Mouse (Mus musculus): ENCODE data around the gene Psmd1.

Psmd1 gene

GRCm38 (mm10) chr1:86062523-86062922 is 1.7 kb upstream of the Psmd1 start:
- no peak for DNase-seq

GRCm38 (mm10) chr1:86076565-86076964 is 12.4 kb downstream of the Psmd1 start:
- no peak for DNase-seq

DNA sequence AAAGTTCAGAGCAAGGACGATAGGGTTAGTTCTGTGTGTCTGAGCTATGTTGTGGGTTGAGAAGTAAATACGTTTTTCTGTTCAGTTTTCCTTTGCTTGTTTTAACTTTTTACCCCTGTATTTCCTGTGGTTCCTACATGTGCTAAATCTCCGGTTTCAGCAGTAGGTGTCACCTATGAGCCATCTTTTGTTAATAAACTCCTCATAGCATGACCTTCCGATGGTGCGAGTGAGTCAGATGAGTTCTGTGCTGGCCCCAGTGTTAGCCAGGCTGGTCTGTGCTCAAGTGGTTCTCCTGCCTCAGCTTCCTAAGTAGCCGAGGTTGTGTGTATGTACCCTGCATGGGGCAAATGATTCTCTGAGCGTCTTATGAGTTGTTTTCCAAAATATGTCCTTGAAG is 30.2 kb downstream of the Psmd1 start:
- DNase-seq = no peak

DNA sequence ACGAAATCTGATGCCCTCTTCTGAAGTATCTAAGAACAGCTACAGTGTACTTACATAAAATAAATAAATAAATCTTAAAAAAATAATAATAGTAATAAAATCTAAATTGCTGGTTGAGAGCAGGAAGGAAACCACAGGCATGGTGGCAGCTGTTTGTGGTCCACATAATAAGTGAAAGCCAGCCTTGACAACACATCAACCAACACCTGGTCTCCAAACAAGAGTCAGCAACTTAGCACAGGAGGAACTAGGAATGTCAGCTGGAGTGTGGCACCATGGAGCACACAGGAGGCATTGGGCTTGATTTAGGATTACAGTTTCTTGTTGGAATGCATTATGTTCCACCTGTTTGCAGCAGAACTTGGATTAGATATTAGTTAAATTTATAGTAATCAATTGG is 40.9 kb downstream of the Psmd1 start:
- DNase-seq = no peak

- DNase-seq = no peak
Measured at GRCm38 (mm10) chr1:86111779-86112178, 47.6 kb downstream of the Psmd1 start, which contains the start of gene Htr2b. Htr2b (minus strand) TSS chr1:86111970.

- no peak for DNase-seq
Measured at GRCm38 (mm10) chr1:86114141-86114540, 50.0 kb downstream of the Psmd1 start.

DNA sequence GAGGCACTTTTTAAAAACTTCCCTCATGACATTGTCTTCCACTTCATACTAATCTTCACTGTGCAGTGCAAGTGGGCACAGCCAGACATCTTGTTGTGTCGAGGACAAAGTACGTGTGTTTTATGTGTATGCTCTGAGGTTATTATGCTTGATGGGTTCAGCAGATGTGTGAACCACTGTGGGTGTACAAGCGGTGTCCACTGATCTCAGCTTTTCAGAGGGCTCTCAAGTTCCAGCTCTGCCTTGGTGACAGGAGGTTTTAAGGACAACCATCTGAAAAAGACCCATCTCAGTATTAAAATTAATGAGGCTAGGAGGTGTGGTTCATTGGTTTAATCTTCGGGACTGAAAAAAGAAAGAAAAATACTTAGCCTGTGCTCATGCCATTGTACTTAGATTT is 55.4 kb downstream of the Psmd1 start:
- no peak for DNase-seq

- DNase-seq = no peak
Measured at GRCm38 (mm10) chr1:86126036-86126435, 61.8 kb downstream of the Psmd1 start.

DNA sequence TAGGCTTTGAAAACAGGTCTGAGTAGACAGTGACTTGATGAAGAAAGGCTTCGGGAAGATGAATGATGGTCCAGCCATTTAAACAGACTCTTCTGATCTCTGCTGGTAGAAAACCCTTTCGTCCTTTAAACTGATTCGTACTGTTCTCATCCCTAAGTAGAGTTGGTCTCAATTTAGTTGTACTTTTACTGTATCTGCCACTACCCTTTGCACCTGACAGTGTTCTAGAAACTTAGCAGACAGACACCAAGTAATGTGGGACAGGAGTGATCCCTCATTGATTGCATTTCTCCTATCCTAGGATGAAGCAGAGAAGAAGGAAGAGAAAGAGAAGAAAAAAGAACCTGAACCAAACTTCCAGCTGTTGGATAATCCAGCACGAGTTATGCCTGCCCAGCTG is 69.2 kb downstream of the Psmd1 start, which contains the start of gene Gm21972:
Gene Gm21972, plus strand, starts transcription at position 301 of the 400 bp plus-strand sequence.
- no peak for DNase-seq

DNA sequence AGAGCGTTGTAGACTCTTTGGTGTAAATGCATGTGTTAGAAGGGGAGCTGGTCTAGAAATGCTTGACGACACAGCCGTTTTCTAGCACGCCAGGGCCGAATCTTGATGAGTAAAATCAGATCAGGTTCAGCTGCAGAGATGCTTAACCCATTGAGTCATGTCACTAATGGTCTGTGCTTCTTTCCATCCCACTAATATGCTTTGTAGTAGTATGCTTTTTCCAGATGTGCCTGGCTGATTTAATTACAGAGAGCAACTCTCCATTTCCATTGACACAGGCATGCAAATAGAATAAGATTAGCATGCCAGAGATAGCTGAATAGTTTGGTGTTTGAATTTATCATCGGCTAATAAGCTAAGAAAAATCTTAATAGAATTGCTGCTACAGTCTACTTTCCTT is 71.1 kb downstream of the Psmd1 start:
- no peak for DNase-seq

DNA sequence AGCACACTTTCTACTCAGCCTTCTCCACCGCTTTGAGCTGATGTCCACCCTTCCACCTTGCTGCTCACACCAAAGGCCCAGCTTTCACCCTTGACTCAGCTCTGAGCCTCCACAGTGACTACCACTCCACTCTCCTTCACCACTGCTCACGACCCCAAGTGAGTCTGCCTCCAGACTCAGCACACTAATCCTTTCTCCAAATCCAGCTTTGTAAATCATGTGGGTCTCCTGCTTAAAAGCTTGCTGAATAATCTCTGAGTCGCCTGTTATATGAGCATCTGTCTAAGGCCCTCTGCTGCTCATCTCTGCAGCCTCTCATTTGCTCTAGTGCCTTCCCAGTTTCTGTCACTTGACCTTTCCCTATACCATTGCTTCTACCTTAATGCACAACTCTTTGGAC is 76.9 kb downstream of the Psmd1 start:
- DNase-seq = no peak

DNA sequence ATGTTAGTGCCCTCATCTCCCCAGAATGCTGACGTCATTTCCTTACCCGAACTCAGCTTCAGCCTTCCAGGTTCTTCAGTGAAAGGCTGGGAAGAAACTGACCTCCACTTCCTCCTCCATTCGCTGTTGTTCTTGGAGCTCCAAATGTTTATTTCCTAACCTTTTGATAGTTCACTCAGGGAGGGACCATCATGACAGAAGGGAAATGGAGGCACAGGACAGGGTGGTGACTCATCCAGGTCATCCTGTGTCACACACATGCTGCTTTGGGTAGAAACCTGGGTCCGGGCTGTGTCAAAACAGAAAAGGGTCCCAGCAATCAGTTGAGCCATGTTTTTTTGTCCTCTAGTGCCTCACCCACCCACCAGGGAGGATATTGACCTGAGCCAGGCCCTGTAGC is 79.0 kb downstream of the Psmd1 start:
- DNase-seq = no peak

- peak; percentile 24 to 29 for DNase-seq
Measured at GRCm38 (mm10) chr1:86144001-86144944, 80.1 kb downstream of the Psmd1 start.

GRCm38 (mm10) chr1:86146293-86146692 is 82.1 kb downstream of the Psmd1 start:
- no peak for DNase-seq

- no peak for DNase-seq
Measured at GRCm38 (mm10) chr1:86147557-86147956, 83.4 kb downstream of the Psmd1 start.

GRCm38 (mm10) chr1:86148161-86148560 is 84.0 kb downstream of the Psmd1 start:
- no peak for DNase-seq

DNA sequence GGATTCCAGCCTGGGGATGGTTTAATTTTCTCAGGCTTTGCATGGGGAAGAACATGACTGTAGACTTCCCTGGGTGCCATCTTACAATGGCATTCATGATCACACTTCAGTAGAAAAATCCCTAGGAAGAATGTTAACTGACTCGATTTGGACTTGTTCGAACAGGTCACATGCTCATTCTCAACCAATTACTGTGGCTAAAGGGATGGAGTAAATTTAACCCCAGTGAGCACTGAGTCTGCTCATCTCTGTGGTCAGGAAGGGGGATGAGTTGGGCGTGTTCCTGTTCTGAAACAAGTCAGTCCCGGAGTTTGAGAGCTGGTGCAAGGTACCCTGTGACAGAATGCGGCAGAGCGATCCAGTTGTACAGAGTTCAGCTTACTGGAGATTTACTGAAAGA is 86.7 kb downstream of the Psmd1 start:
- DNase-seq = no peak

DNA sequence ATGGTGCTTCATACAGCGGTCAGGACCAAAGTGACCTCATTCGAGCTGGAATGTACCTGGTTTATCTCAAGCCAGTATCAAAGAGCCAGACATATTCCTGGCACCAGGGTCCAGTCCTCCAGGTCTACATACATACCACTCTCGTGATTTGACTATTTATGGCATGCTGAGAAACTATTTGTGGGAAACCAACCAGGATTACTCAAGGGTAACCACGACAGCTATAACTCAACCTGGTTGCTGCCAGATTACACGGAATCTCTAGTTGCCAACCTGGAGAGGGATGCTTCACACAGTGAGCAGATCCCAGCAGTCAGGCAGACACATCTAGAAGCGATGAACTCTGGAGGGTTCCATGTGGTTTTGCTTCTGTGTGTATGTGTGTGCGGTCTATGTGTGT is 87.2 kb downstream of the Psmd1 start:
- DNase-seq = no peak

DNA sequence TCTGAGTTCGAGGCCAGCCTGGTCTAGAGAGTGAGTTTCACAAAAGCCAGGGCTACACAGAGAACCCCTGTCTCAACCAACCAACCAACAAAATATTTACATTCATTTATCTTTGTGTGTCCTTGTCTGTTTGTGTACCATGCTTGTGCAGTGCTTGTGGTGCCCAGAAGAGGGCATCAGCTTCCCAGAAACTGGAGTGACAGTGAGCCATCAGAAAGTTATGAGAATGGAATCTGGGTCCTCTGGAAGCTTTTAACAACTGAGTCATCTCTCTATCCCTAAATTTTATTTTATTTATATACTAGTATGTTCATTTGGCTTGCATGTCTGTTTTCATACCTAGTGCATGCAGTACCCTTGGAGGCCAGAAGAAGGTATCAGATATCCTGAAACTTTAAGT is 88.4 kb downstream of the Psmd1 start:
- DNase-seq = no peak

DNA sequence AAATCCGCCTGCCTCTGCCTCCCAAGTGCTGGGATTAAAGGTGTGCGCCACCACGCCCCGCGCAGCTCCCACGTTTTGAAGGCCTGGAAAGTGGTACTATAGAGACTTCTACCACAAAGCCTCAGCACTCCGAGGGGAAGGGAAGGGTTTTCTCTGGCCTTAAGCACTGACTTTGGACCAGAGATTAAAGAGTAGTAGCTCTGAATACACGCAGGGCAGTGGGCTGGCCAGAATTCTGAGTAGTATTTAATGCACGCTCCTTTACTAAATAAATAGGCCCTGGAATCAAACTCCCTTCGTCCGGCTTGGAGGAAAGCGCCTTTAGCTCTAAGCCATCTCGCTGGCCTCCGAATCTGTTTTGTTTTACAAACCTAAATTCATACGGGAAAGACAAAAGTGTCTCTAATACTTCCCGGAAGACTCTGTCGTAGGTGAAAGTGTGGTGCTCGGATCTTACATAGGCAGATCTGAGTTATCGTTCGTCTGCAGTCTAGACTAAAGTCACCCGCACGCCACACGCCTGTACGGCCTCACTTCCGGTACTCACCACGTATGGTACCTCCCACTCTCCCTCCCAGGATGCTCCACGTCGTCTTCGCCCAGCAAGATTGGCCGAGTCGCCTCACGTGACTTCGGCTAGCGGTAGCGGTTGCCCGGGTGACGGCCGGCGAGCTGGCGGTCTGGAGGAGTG is 90.1 kb downstream of the Psmd1 start, which contains the start of gene Armc9:
Gene Armc9, plus strand, starts transcription at position 648 of the 691 bp plus-strand sequence.
- peak; percentile 87 to 91 for DNase-seq

- no peak for DNase-seq
Measured at GRCm38 (mm10) chr1:86154824-86155164, 90.6 kb downstream of the Psmd1 start.

GRCm38 (mm10) chr1:86156075-86156474 is 91.9 kb downstream of the Psmd1 start:
- no peak for DNase-seq

GRCm38 (mm10) chr1:86156595-86156994 is 92.4 kb downstream of the Psmd1 start:
- DNase-seq = no peak

DNA sequence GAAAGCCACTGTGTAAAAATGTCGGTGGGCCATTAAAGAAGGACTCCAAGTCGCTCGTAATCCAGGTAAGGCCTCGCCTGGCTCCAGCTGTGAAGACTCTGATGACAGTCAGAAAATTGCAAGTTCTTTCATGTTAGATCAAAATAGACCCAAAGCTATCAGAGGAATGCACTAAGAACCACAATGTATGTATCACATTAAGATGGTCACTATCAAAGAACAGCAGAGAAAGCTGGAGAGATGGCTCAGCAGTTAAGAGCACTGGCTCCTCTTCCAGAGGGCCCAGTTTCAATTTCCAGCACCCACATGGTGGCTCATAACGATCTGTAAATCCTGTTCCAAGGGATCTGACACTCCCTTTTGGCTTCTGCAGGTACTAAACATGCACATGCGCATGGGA is 95.9 kb downstream of the Psmd1 start:
- DNase-seq = no peak
